Mouse (Mus musculus) neural tube, embryonic 14.5 days (tissue): ENCODE measurements around the gene Igsf10. TPM values are rescaled to one million over a fixed set of nuclear protein-coding genes. Genes with fewer than 3 reads are reported as not detected.
A peak's percentile ranks its signal among the peaks of the same experiment; 100 is the strongest.
"Not testable (repeated sequence)": the region's sequence is repeated elsewhere in the genome, so short reads cannot be mapped to it uniquely, and the experiment has no call there.

Experiments
- ATAC-seq: fragments of 200-750 bp; cut with Nextera tagmentation; 2 replicates; pipeline ENCODE4 v1.8.0; 2017; ENCODE audit warnings: low read depth, mild to moderate bottlenecking, moderate TSS enrichment, moderate library complexity
- H3K27ac ChIP-seq: fragments of 300-500 bp; sonication (generic); 2 replicates; pipeline ENCODE4 v1.5.1; 2014; ENCODE audit warnings: low read depth, mild to moderate bottlenecking, control low read depth, low read length, moderate library complexity, mixed read lengths
- H3K27me3 ChIP-seq: fragments of 300-500 bp; sonication (generic); 2 replicates; pipeline ENCODE4 v1.6.1; 2014; ENCODE audit warnings: low read length; ENCODE audit not compliant: control insufficient read depth, insufficient read depth
- H3K36me3 ChIP-seq: fragments of 300-500 bp; sonication (generic); 2 replicates; pipeline ENCODE4 v1.6.1; 2014; ENCODE audit warnings: low read length, mixed read lengths; ENCODE audit not compliant: control insufficient read depth, insufficient read depth
- H3K4me1 ChIP-seq: fragments of 300-500 bp; sonication (generic); 2 replicates; pipeline ENCODE4 v1.6.1; 2014; ENCODE audit warnings: low read length; ENCODE audit not compliant: control insufficient read depth, insufficient read depth
- H3K4me2 ChIP-seq: fragments of 300-500 bp; sonication (generic); 2 replicates; pipeline ENCODE4 v1.6.1; 2014; ENCODE audit warnings: mild to moderate bottlenecking, low read depth, low read length, control low read depth
- H3K4me3 ChIP-seq: fragments of 300-500 bp; sonication (generic); 2 replicates; pipeline ENCODE4 v1.5.1; 2014; ENCODE audit warnings: low read depth, low read length, control low read depth, mixed read lengths
- H3K9ac ChIP-seq: fragments of 300-500 bp; sonication (generic); replicated peaks from 2 replicates; pipeline ENCODE4 v1.6.1; 2014; ENCODE audit warnings: low read depth, mild to moderate bottlenecking, control low read depth, low read length, mixed read lengths
- H3K9me3 ChIP-seq: fragments of 300-500 bp; sonication (generic); 2 replicates; pipeline ENCODE4 v1.6.1; 2016; ENCODE audit warnings: low read length; ENCODE audit not compliant: control insufficient read depth
- WGBS: fragments of 180-500 bp; shearing (Covaris S2); extraction: QIAGEN DNeasy Blood & Tissue Kit; methylation state at CpG from one replicate; pipeline ENCODE4 v1.1.7; 2014; 5-methylcytosine and 5-hydroxymethylcytosine counted together
- polyA plus RNA-seq: library from polyadenylated mRNA; unstranded; fragments of >200 nt; fragmentation: Nextera tagmentation; extraction: Ambion mirVana; gene quantifications from 2 replicates; pipeline ENCODE4 v1.2.1, GENCODE M21; 2014

Gene Igsf10
- 3.1 and 3.6 TPM in 2 replicates for polyA plus RNA-seq

DNA sequence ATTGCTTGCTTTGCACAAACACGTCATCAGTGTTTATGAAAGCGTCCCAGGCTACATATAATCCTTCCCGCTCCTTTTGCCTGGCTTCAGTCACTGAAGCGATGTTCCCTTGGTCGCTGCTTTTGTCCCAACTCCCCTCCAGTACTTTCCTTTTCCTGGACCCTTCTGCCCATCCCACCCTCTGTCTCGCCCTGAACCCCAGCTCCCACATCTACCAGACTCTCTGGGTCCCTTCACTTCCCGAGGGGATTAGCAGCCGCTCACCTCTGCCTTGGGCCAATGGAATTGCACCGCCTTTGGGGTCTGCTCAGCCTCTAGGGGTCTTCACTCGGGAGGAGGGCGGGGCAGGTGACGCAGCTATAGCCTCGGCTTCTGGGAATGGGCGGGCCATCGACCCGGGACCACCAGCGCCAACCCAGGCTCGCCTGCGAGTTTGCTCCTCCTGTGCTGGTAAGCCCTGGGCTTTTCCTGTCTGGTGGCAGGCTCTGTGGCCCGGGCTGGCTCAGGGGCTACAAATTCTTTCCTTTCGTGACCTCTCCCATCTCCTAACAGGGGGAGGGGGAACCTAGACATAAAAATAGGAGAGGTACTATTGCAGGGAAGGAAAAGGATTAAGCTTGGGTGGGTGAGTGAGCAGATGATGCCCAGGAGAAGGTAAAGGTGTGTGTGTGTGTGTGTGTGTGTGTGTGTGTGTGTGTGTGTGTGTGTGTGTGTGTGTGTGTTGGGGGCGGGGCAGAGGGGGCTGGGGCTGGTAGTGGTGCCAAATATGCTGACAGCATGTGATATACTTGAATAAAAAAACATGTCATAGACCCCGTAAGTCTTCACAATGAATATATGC, at the start of gene Igsf10:
Igsf10 (minus strand) TSS at position 330 of the 841 bp plus-strand sequence.
- Histone ChIP-seq H3K4me1 (no peaks in the 10 kb centered on the region), H3K27me3 (no peaks in the 10 kb centered on the region), H3K9ac (peak within 1 kb of the TSS; percentile 73), H3K27ac (peak within 1 kb of the TSS; percentile 1; the same call in 1 of the 2 replicates), H3K36me3 (no peaks in the 10 kb centered on the region), H3K9me3 (no peaks in the 10 kb centered on the region), H3K4me2 (peak within 1 kb of the TSS; percentile 63), H3K4me3 (peak within 1 kb of the TSS; percentile 65)
- WGBS, result 2% methylated on average over 23 of the region's 23 CpGs
- ATAC-seq, result peak; percentile 98

DNA sequence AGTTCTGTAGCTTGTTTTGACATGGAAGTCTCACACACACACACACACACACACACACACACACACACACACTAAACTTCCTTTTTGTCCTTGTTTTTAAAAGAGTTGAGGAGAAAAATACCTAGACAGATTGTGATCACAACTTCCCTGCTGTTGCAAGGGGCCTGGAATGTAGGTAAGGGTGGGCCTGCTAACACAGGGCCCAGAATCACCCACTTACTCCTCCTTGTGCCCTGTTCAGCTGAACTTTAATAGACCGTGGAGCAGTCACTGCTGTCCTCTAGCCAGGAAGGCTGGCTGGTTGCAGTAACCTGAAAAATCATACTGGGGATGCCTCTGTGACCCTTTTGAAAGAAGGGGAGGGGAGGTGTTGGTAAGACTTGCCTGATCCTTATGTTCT, 41.4 kb upstream of the Igsf10 start:
- no peaks in the 10 kb centered on the region for H3K36me3 ChIP-seq
- no peak overlapping the region for H3K4me2 ChIP-seq
- WGBS, result 86% methylated on average over 1 of the region's 1 CpGs
- no peak overlapping the region for H3K9ac ChIP-seq
- no peak overlapping the region for H3K4me3 ChIP-seq
- H3K27ac ChIP-seq, result no peak overlapping the region
- H3K9me3 ChIP-seq, result no peaks in the 10 kb centered on the region
- H3K4me1 ChIP-seq, result no peaks in the 10 kb centered on the region
- no peaks in the 10 kb centered on the region for H3K27me3 ChIP-seq
- ATAC-seq, result no peak

DNA sequence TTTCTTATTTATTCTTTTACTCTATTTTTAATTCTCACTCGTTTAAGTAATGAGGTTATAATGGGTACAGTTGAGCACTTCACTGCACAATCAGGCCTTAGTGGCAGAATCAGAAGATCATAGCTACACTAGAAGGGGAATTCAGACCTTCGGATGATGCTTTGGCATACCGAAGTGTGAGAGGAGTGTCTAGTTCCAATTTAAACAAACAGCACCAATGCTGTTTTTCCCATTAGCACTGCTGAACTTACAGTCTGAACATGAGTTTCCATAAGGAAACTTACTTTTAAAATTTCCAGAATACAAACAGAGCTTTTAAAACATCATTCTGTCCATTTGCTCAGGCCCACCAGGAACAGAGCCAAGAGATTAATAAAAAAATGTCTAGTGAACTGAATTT, 40.8 kb upstream of the Igsf10 start:
- Histone ChIP-seq H3K27me3 (no peaks in the 10 kb centered on the region), H3K4me2 (no peak overlapping the region), H3K9me3 (no peaks in the 10 kb centered on the region), H3K4me1 (no peaks in the 10 kb centered on the region), H3K36me3 (no peaks in the 10 kb centered on the region), H3K27ac (no peak overlapping the region), H3K4me3 (no peak overlapping the region), H3K9ac (no peak overlapping the region)
- WGBS, result 79% methylated on average over 3 of the region's 3 CpGs
- ATAC-seq, result no peak

DNA sequence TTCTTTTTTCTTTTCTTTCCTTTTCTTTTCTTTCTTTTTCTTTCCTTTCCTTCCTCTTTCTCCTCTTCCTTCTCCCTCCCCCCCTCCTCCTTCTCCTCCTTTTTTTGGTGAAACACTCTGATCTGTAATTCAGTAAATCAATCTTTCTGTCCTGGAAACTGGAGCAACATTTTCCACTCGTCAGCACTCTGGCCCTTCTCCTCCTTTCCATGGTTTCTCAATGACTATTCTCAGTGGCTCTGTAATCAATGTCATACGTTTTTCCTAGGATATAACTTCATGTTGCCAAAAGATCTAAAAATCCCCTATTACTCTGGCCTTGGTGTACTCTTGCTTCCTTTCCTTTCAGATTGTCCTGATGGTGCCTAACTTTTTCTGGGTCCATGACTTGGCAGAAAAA, 40.1 kb upstream of the Igsf10 start:
- Histone ChIP-seq H3K4me2 (no peak overlapping the region), H3K4me1 (no peaks in the 10 kb centered on the region), H3K27ac (no peak overlapping the region), H3K9ac (no peak overlapping the region), H3K9me3 (no peaks in the 10 kb centered on the region), H3K27me3 (no peaks in the 10 kb centered on the region), H3K36me3 (no peaks in the 10 kb centered on the region), H3K4me3 (no peak overlapping the region)
- 65% methylated on average over 2 of the region's 2 CpGs for WGBS
- no peak for ATAC-seq

DNA sequence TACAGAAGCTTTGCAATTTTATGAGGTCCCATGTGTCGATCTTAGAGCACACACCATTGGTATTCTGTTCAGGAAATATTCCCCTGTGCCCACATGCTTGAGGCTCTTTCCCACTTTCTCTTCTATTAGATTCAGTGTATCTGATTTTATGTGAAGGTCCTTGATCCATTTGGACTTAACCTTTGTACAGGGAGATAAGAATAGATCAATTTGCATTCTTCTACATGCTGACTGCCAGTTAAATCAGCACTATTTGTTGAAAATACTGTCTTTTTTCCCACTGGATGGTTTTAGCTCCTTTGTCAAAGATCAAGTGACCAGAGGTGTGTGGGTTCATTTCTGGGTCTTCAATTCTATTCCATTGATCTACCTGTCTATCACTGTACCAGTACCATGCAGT, 34.6 kb upstream of the Igsf10 start:
- not testable (repeated sequence) for H3K27me3 ChIP-seq, H3K36me3 ChIP-seq, H3K4me2 ChIP-seq, H3K27ac ChIP-seq, ATAC-seq, H3K9me3 ChIP-seq, H3K4me1 ChIP-seq, H3K4me3 ChIP-seq, H3K9ac ChIP-seq
- 92% methylated on average over 1 of the region's 1 CpGs for WGBS

DNA sequence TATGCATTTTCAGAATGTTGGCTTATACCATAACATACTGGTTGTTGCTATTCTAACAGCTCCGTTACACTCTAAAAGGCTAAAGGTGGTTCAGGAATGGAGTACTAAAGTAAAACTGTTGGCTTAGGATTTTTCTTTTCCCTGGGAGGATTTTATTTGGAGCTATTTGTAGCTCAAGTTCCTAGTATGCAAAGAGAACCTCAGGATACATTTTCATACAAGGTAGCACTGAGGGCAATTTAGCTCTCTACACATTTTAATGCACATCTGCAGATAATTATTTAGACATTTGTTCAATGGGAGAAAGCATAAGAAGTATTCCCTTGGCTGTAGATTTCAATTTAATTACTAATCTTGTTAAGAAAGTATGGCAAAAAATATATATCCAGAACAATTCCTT, 17.7 kb upstream of the Igsf10 start:
- H3K27ac ChIP-seq, result no peak overlapping the region
- no peaks in the 10 kb centered on the region for H3K4me1 ChIP-seq
- WGBS, result 86% methylated on average over 1 of the region's 1 CpGs
- H3K4me3 ChIP-seq, result no peak overlapping the region
- no peaks in the 10 kb centered on the region for H3K27me3 ChIP-seq
- ATAC-seq, result no peak
- H3K9me3 ChIP-seq, result no peaks in the 10 kb centered on the region
- no peak overlapping the region for H3K4me2 ChIP-seq
- no peak overlapping the region for H3K9ac ChIP-seq
- no peaks in the 10 kb centered on the region for H3K36me3 ChIP-seq

DNA sequence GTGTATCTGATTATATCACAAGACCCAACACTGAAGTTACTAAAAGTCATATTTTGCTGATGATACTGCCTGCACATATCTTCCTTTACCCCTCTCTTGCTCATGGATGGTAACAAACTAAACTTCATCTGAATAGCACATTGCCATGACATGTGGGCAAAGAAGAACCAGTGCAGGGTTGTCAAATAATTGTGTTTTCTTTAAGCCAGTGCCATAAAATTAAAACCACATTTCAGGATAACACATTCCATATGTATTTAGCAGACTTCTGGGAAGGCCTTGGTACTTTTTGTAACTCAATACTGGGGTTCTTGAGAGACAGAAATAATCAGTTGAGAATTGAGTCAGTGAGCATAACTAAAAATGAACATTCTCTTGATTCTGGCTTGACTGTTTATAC, 15.9 kb upstream of the Igsf10 start:
- Histone ChIP-seq H3K9me3 (no peaks in the 10 kb centered on the region), H3K4me3 (no peak overlapping the region), H3K4me2 (no peak overlapping the region), H3K27ac (no peak overlapping the region), H3K36me3 (no peaks in the 10 kb centered on the region), H3K27me3 (no peaks in the 10 kb centered on the region), H3K9ac (no peak overlapping the region), H3K4me1 (no peaks in the 10 kb centered on the region)
- ATAC-seq, result no peak

DNA sequence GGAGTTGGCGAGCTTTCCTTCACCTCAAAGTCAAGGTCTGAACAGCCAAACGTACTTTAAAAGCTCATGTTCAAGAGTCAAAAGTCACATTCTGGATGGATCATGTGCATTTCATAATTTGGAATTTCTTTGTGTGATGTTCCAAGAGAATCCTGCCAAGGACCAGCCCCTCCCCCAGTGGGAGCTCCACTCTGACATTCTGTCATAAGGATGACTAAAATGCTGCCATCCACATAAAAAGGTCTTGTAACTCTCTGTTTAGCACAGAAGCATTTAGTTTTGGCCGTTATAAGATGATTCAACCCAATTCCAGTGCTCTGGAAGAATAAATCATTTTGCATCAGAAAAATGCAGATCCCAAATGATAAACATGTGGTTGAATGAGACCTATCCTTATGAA, 10.0 kb upstream of the Igsf10 start:
- no peak overlapping the region for H3K9ac ChIP-seq
- no peaks in the 10 kb centered on the region for H3K27me3 ChIP-seq
- H3K27ac ChIP-seq, result no peak overlapping the region
- no peak overlapping the region for H3K4me3 ChIP-seq
- WGBS, result 86% methylated on average over 3 of the region's 3 CpGs
- no peak for ATAC-seq
- H3K9me3 ChIP-seq, result no peaks in the 10 kb centered on the region
- H3K36me3 ChIP-seq, result no peaks in the 10 kb centered on the region
- H3K4me1 ChIP-seq, result no peaks in the 10 kb centered on the region
- H3K4me2 ChIP-seq, result no peak overlapping the region

DNA sequence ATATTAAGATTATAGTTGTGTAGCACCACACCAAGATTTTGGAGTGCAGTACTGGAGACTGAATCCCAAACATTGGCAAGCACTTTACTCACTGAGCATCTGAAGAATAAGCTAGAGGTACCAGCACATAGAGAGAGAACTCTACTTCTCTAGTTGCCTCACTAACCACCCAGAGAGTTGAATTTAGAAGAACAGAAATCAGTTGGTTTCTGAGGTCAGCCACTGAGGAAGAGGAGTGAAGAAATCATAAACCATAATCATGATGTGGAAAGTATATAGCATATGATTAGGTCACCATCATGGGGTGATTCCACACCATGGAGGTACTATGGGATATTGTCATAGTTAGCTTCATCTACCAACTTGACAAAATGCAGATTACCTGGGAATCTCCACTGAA, 7.6 kb upstream of the Igsf10 start:
- Histone ChIP-seq H3K36me3 (no peaks in the 10 kb centered on the region), H3K4me2 (no peak overlapping the region), H3K27ac (no peak overlapping the region), H3K9me3 (no peaks in the 10 kb centered on the region), H3K9ac (no peak overlapping the region), H3K4me3 (no peak overlapping the region), H3K27me3 (no peaks in the 10 kb centered on the region), H3K4me1 (no peaks in the 10 kb centered on the region)
- ATAC-seq, result no peak
